Mouse (Mus musculus) heart, embryonic 12.5 days (tissue): ENCODE measurements around the gene Mta3. TPM values are rescaled to one million over a fixed set of nuclear protein-coding genes. Genes with fewer than 3 reads are reported as not detected.

Source experiments
- ATAC-seq: fragments of 200-750 bp; cut with Nextera tagmentation; 2 replicates; pipeline ENCODE4 v1.8.0; 2017; ENCODE audit warnings: moderate TSS enrichment, moderate library complexity; ENCODE audit not compliant: insufficient number of reproducible peaks, low FRiP score
- H3K27ac ChIP-seq: fragments of 300-500 bp; sonication (generic); 2 replicates; pipeline ENCODE4 v1.5.1; 2016; ENCODE audit warnings: mild to moderate bottlenecking, moderate library complexity; ENCODE audit not compliant: poor library complexity, severe bottlenecking
- H3K27me3 ChIP-seq: fragments of 300-500 bp; sonication (generic); replicated peaks from 2 replicates; pipeline ENCODE4 v1.6.1; 2016; ENCODE audit warnings: mild to moderate bottlenecking, moderate library complexity
- H3K36me3 ChIP-seq: fragments of 300-500 bp; sonication (generic); 2 replicates; pipeline ENCODE4 v1.6.1; 2016; ENCODE audit warnings: mild to moderate bottlenecking, moderate library complexity
- H3K4me1 ChIP-seq: fragments of 300-500 bp; sonication (generic); replicated peaks from 2 replicates; pipeline ENCODE4 v1.6.1; 2016; ENCODE audit warnings: mild to moderate bottlenecking
- H3K4me2 ChIP-seq: fragments of 300-500 bp; sonication (generic); 2 replicates; pipeline ENCODE4 v1.6.1; 2016; ENCODE audit warnings: mild to moderate bottlenecking, moderate library complexity
- H3K4me3 ChIP-seq: fragments of 300-500 bp; sonication (generic); 2 replicates; pipeline ENCODE4 v1.5.1; 2016; ENCODE audit warnings: mild to moderate bottlenecking
- H3K9ac ChIP-seq: fragments of 300-500 bp; sonication (generic); 2 replicates; pipeline ENCODE4 v1.6.1; 2016; ENCODE audit warnings: mild to moderate bottlenecking, moderate library complexity
- H3K9me3 ChIP-seq: fragments of 300-500 bp; sonication (generic); replicated peaks from 2 replicates; pipeline ENCODE4 v1.6.1; 2016; ENCODE audit warnings: mild to moderate bottlenecking, moderate library complexity
- WGBS: fragments of 180-500 bp; shearing (Covaris S2); methylation state at CpG from one replicate; pipeline ENCODE4 v1.1.7; 2016; 5-methylcytosine and 5-hydroxymethylcytosine counted together
- polyA plus RNA-seq: library from polyadenylated mRNA; unstranded; fragments of >200 nt; fragmentation: Nextera tagmentation; extraction: Ambion mirVana; gene quantifications from 2 replicates; pipeline ENCODE4 v1.2.1, GENCODE M21; 2016

The Mta3 gene
- polyA plus RNA-seq, 1 experiment from 2014 or later = 42.8 TPM

DNA sequence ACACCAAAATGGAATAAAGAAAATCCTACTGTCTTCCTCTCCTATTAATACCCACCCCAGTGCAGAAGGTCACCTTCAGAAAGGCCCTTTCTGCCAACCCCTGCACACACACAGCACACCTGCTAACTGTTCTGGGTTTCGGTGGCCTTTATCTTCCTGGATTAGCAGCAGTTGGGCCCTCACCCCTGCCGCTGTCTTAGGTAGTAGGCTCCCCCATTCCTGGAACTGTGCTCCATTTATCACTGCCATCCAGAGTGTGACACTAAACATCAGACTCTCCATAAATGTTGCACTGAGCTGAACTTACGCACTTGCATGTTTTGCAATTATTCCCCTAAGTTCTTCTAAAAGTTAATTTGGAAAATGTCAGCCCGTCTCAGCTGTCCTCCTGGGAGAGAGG, 14.6 kb upstream of the Mta3 start:
- Histone ChIP-seq H3K9me3 (peaks cover 9% of the 10 kb centered on the region), H3K27ac (no peak overlapping the region), H3K27me3 (no peaks in the 10 kb centered on the region), H3K4me1 (peaks cover 15% of the 10 kb centered on the region), H3K4me3 (no peak overlapping the region), H3K9ac (no peak overlapping the region), H3K4me2 (no peak overlapping the region), H3K36me3 (no peaks in the 10 kb centered on the region)
- no peak for ATAC-seq
- WGBS = 43% methylated on average over 4 of the region's 4 CpGs

DNA sequence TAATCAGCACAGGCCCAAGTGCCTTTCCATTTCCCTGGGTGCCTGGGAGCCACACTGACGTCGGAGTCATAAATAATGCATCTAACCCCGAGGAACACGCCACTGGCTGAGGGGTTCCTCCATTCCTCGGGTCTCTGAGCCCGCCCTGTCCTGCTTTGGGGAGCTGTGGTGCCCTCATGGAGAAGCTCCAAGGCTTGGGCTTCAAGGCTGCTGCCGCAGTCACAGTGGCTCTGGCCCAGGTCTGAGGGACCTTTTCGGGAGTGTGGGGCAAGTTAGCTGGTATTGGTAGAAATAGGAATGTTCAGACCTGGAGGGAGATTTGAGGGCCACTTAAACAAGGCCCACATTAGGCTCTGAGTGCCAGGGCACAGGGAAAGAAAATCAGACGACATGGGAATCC, 12.0 kb upstream of the Mta3 start:
- Histone ChIP-seq H3K4me1 (peaks cover 15% of the 10 kb centered on the region), H3K4me2 (no peak overlapping the region), H3K9me3 (peaks cover 3% of the 10 kb centered on the region; the same call in 1 of the 2 replicates), H3K36me3 (no peaks in the 10 kb centered on the region), H3K27ac (no peak overlapping the region), H3K27me3 (no peaks in the 10 kb centered on the region), H3K9ac (no peak overlapping the region), H3K4me3 (no peak overlapping the region)
- no peak for ATAC-seq
- 82% methylated on average over 9 of the region's 9 CpGs for WGBS

DNA sequence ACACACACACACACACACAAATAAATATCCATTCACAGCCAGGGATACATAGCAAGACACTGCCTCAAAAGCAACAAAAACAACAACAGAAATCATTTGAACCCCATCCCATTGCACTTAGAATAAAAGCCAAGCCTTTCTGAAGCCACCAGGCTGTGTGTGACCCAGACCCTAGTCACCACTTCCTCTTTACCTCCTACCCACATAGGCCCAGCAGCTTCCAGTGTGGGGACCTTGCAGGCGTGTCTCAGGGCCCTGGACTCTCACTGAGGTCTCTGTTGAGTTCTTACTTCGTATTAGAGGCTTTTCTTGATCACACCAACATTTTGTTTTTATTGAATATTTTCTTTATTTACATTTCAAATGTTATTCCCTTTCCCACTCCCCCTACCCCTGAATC, 10.2 kb upstream of the Mta3 start:
- Histone ChIP-seq H3K36me3 (no peaks in the 10 kb centered on the region), H3K27me3 (no peaks in the 10 kb centered on the region), H3K4me1 (peaks cover 7% of the 10 kb centered on the region), H3K9ac (no peak overlapping the region), H3K4me3 (no peak overlapping the region), H3K9me3 (peaks cover 3% of the 10 kb centered on the region; the same call in 1 of the 2 replicates), H3K27ac (no peak overlapping the region), H3K4me2 (no peak overlapping the region)
- 71% methylated on average over 2 of the region's 2 CpGs for WGBS
- ATAC-seq = no peak

DNA sequence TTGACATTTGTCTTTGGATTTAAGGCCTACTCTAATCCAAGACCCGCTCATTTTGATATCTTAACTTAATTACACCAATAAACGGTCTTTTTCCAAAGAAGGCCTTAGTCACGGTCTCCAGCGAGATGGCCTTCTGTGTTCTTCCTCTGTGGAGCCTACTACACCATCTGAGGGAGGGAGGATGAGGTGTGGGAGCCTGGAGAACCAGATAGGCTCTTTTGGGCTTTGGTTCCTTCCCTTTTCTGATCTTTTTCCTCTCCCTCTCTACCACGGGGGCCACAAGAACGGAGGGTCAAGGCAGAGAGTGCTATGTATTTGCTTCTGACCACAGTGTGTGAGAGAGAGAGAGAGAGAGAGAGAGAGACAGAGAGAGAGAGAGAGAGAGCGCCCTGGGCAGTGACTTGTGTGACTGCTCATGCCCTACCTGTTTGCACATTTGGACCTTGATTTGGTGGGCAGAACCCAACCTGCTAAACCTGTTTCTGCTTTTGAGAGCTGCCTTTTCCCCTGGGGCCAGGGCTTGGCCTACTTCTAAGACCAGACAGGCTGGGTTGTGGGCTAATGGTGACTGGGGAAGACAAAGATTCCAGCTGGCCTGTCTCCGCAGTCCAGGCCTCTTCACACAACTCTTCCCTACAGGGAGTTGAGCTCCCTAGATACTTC, 6.8 kb upstream of the Mta3 start:
- H3K27ac ChIP-seq = no peak overlapping the region
- 71% methylated on average over 8 of the region's 8 CpGs for WGBS
- no peak for ATAC-seq
- H3K4me1 ChIP-seq = no peaks in the 10 kb centered on the region
- no peaks in the 10 kb centered on the region for H3K36me3 ChIP-seq
- H3K4me3 ChIP-seq = no peak overlapping the region
- no peaks in the 10 kb centered on the region for H3K27me3 ChIP-seq
- H3K9ac ChIP-seq = no peak overlapping the region
- no peaks in the 10 kb centered on the region for H3K9me3 ChIP-seq
- H3K4me2 ChIP-seq = no peak overlapping the region

DNA sequence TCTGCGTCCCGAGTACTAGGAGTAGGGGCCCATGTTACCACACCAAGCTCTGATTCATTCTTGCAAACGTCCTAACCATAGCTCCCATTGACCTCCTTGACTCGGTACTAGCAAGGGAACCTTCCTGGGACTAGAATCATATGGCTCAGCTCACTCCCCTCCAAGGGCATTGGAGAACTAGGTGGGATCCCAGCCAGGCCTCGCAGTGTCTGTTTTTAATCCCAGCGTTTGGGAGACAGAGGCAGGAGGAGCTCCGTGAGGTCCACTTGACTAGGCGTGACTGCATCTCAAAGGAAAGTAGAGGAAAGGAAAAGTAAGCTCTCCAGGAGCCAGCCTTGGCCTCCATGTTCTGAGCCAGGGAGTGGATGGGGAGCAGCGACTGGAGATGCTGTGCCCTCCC, 5.8 kb upstream of the Mta3 start:
- 85% methylated on average over 9 of the region's 9 CpGs for WGBS
- H3K27ac ChIP-seq = no peak overlapping the region
- no peak for ATAC-seq
- H3K4me1 ChIP-seq = no peaks in the 10 kb centered on the region
- H3K4me3 ChIP-seq = no peak overlapping the region
- H3K9me3 ChIP-seq = no peaks in the 10 kb centered on the region
- H3K4me2 ChIP-seq = no peak overlapping the region
- H3K36me3 ChIP-seq = no peaks in the 10 kb centered on the region
- H3K27me3 ChIP-seq = no peaks in the 10 kb centered on the region
- H3K9ac ChIP-seq = no peak overlapping the region

DNA sequence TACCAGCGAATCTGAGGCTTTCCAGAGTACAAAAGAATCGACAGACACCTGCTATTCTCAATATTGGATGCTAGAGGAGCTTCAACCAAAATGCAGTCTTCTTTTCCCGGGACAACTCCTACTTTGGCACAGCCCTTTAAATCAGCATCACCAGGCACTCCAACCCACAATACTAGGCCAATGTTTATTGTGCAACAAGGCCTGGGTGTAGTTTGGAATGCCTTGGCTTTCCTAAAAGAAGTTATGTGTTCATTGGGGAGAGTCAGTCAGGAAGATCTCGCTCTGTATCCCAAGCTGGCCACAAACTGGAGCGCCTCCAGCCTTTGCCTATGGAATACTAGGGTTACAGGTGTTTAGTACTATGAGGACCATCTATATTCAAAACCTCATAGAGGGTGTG, 1.5 kb upstream of the Mta3 start:
- Histone ChIP-seq H3K9me3 (no peaks in the 10 kb centered on the region), H3K27me3 (no peaks in the 10 kb centered on the region), H3K27ac (no peak overlapping the region), H3K4me3 (no peak overlapping the region), H3K4me2 (no peak overlapping the region), H3K4me1 (no peaks in the 10 kb centered on the region), H3K9ac (no peak overlapping the region), H3K36me3 (peaks cover 6% of the 10 kb centered on the region)
- 81% methylated on average over 5 of the region's 5 CpGs for WGBS
- ATAC-seq = no peak

GRCm38 (mm10) chr17:83705352-83706115, 429 bp upstream of the Mta3 start:
- ATAC-seq = peak; percentile 74
- Histone ChIP-seq H3K27ac (peak overlapping the region; percentile 95), H3K9me3 (no peaks in the 10 kb centered on the region), H3K27me3 (no peaks in the 10 kb centered on the region), H3K36me3 (peaks cover 14% of the 10 kb centered on the region), H3K4me3 (peak overlapping the region; percentile 92), H3K9ac (peak overlapping the region; percentile 94), H3K4me1 (no peaks in the 10 kb centered on the region), H3K4me2 (peak overlapping the region; percentile 90)
- WGBS = 2% methylated on average over 26 of the region's 38 CpGs

DNA sequence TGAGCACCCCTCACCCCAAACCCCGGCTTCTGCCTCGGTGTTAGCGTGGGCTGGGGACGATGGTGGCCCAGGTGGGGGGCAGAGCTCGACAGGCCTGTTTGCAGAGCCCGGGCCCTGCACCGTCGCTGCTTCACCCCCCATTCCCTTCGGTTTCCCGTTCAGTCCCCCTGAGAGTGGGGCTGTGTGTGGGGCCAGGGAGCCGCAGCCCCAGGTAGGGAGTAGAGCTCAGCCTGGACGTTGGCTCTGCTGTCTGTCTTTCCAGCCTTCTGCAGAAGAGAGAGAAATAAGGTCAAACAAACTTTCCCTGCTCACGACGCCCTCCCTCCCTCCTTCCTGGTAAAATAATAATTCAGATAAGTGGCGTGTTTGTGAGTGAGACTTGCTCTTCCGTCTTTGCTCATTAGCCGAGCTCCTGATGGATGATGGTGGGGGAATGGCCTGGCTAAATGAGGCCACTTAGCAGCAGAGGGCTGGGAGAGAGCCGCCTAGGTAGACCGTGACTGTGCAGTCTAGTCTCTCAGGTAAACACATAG, 697 bp downstream of the Mta3 start:
- peak; percentile 79 for ATAC-seq
- H3K27me3 ChIP-seq = no peaks in the 10 kb centered on the region
- peak overlapping the region; percentile 95 for H3K27ac ChIP-seq
- H3K9ac ChIP-seq = peak overlapping the region; percentile 94
- peaks cover 25% of the 10 kb centered on the region for H3K36me3 ChIP-seq
- no peaks in the 10 kb centered on the region for H3K4me1 ChIP-seq
- peak overlapping the region; percentile 92 for H3K4me3 ChIP-seq
- H3K4me2 ChIP-seq = peak overlapping the region; percentile 90
- H3K9me3 ChIP-seq = no peaks in the 10 kb centered on the region
- under 1% methylated on average over 19 of the region's 19 CpGs for WGBS

DNA sequence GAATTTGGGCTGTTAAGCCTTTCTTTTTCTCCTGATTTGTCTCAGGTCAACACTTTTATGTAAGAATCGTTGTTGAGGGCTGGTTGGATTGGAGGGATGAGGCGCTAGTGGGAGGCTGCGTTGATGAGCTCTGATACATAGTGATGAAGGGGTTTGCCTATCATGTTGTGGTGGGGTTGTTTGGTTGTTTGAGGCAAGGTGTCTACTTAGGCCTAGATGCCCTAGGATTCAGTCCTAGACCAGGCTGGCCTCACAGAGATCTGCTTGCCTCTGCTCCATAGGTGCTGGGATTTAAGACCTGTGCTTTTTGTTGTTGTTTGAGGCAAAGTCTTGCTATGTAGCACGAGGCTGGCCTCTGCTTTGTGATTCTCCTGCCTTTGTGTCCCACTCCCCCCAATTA, 1.4 kb downstream of the Mta3 start:
- Histone ChIP-seq H3K4me3 (no peak overlapping the region), H3K36me3 (peaks cover 31% of the 10 kb centered on the region), H3K4me1 (no peaks in the 10 kb centered on the region), H3K27ac (no peak overlapping the region), H3K4me2 (peak overlapping the region; percentile 90), H3K9ac (no peak overlapping the region), H3K9me3 (no peaks in the 10 kb centered on the region), H3K27me3 (no peaks in the 10 kb centered on the region)
- WGBS = 78% methylated on average over 4 of the region's 4 CpGs
- ATAC-seq = no peak

DNA sequence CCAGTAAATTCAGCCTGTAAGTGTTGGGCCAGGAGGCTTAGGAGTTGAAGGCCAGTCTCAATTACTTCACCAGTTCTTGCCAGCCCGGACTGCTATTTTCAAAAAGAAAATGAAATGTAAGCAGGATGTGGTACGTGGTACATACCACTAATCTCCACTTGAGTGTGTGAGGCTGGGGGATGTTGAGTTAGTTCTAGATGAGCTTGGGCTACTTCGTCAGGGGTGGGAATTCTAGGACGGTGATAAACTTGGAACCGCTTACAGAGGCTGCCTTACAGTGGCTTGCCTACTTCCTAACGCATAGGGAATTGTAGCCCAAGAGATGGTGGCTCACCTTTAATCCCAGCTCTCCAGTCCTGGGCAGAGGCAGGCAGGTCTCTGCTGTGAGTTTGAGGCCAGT, 1.9 kb downstream of the Mta3 start:
- no peaks in the 10 kb centered on the region for H3K4me1 ChIP-seq
- H3K9me3 ChIP-seq = no peaks in the 10 kb centered on the region
- WGBS = 86% methylated on average over 6 of the region's 6 CpGs
- H3K27ac ChIP-seq = no peak overlapping the region
- no peak for ATAC-seq
- H3K4me3 ChIP-seq = no peak overlapping the region
- H3K27me3 ChIP-seq = no peaks in the 10 kb centered on the region
- no peak overlapping the region for H3K9ac ChIP-seq
- H3K36me3 ChIP-seq = peaks cover 36% of the 10 kb centered on the region
- H3K4me2 ChIP-seq = no peak overlapping the region

DNA sequence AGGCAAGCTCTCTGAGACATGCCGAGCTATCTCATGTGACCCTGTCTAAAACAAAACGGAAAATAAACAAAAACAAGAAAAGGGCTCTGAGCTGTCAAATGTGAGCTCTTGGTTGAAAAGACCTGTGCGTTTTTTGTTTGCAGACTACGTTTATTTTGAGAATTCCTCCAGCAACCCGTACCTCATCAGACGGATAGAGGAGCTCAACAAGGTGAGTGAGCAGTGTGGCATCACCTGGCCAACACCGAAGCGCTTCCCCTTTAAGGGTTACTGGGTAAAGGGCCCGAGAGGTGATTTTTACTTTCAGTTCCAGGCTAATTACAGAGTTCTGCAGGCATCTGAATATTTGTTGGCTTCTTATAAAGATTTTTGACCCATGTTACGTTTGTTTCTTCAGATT, 2.3 kb downstream of the Mta3 start:
- no peak for ATAC-seq
- peaks cover 40% of the 10 kb centered on the region for H3K36me3 ChIP-seq
- no peaks in the 10 kb centered on the region for H3K9me3 ChIP-seq
- WGBS = 88% methylated on average over 10 of the region's 10 CpGs
- no peak overlapping the region for H3K9ac ChIP-seq
- H3K4me2 ChIP-seq = no peak overlapping the region
- H3K4me3 ChIP-seq = no peak overlapping the region
- H3K27ac ChIP-seq = no peak overlapping the region
- H3K27me3 ChIP-seq = no peaks in the 10 kb centered on the region
- no peaks in the 10 kb centered on the region for H3K4me1 ChIP-seq
